Mouse (Mus musculus) T-helper 17 cell (primary cell): ENCODE results near the gene Adcy7.

Experiments used
- in situ Hi-C, 2 experiments: fragments of 300-600 bp; cut with MboI, MseI; formaldehyde crosslinking; loops; 1 replicate in 1 of 2; 2 replicates in 1 of 2; pipeline ENCODE4 v1.15.1; 2025; ENCODE audit warnings: high pct_unique_total_duplicates in 2 of 2

Gene Adcy7

GRCm38 (mm10) chr8:88272231-88273050, at the start of gene Adcy7:
Gene Adcy7, plus strand, starts transcription at chr8:88272403.
- in situ Hi-C loops: loop anchor here (5.0 kb wide), 3 partner anchors 35 to 85 kb away; no protein-coding TSS in a partner anchor

- in situ Hi-C loops: no loop called here
Measured at GRCm38 (mm10) chr8:88225358-88225757, 46.8 kb upstream of the Adcy7 start.

- in situ Hi-C loops: no loop called here
Measured at GRCm38 (mm10) chr8:88227851-88228250, 44.4 kb upstream of the Adcy7 start.

GRCm38 (mm10) chr8:88228286-88228685, 43.9 kb upstream of the Adcy7 start:
- in situ Hi-C loops: no loop called here

- in situ Hi-C loops: no loop called here
Measured at GRCm38 (mm10) chr8:88228800-88229199, 43.4 kb upstream of the Adcy7 start.

GRCm38 (mm10) chr8:88236666-88237065, 35.5 kb upstream of the Adcy7 start:
- in situ Hi-C loops: loop anchor here in 1 of 2 experiments (5.0 kb wide), 1 partner anchor 74 kb away; no protein-coding TSS in a partner anchor

- in situ Hi-C loops: loop anchor here in 1 of 2 experiments (5.0 kb wide), 1 partner anchor 75 kb away; no protein-coding TSS in a partner anchor
Measured at GRCm38 (mm10) chr8:88237606-88238005, 34.6 kb upstream of the Adcy7 start.

- in situ Hi-C loops: loop anchor here in 1 of 2 experiments (5.0 kb wide), 1 partner anchor 77 kb away; no protein-coding TSS in a partner anchor
Measured at GRCm38 (mm10) chr8:88239277-88239676, 32.9 kb upstream of the Adcy7 start.

- in situ Hi-C loops: no loop called here
Measured at GRCm38 (mm10) chr8:88241871-88242270, 30.3 kb upstream of the Adcy7 start.

- in situ Hi-C loops: no loop called here
Measured at GRCm38 (mm10) chr8:88244298-88244697, 27.9 kb upstream of the Adcy7 start.

- in situ Hi-C loops: no loop called here
Measured at GRCm38 (mm10) chr8:88252791-88253190, 19.4 kb upstream of the Adcy7 start.

- in situ Hi-C loops: no loop called here
Measured at GRCm38 (mm10) chr8:88254957-88255356, 17.2 kb upstream of the Adcy7 start.

GRCm38 (mm10) chr8:88258024-88258423, 14.2 kb upstream of the Adcy7 start:
- in situ Hi-C loops: no loop called here

GRCm38 (mm10) chr8:88258544-88258943, 13.7 kb upstream of the Adcy7 start:
- in situ Hi-C loops: no loop called here

- in situ Hi-C loops: no loop called here
Measured at GRCm38 (mm10) chr8:88260466-88260980, 11.7 kb upstream of the Adcy7 start.

GRCm38 (mm10) chr8:88262831-88263635, 9.2 kb upstream of the Adcy7 start:
- in situ Hi-C loops: no loop called here

- in situ Hi-C loops: loop anchor here in 1 of 2 experiments (5.0 kb wide), 1 partner anchor 357 kb away; no protein-coding TSS in a partner anchor
Measured at GRCm38 (mm10) chr8:88265511-88265910, 6.7 kb upstream of the Adcy7 start.

- in situ Hi-C loops: loop anchor here in 1 of 2 experiments (5.0 kb wide), 1 partner anchor 356 kb away; no protein-coding TSS in a partner anchor
Measured at GRCm38 (mm10) chr8:88266170-88266800, 5.9 kb upstream of the Adcy7 start.

- in situ Hi-C loops: loop anchor here in 1 of 2 experiments (5.0 kb wide), 1 partner anchor 355 kb away; no protein-coding TSS in a partner anchor
Measured at GRCm38 (mm10) chr8:88266801-88267403, 5.3 kb upstream of the Adcy7 start.

- in situ Hi-C loops: loop anchor here in 1 of 2 experiments (5.0 kb wide), 1 partner anchor 353 kb away; no protein-coding TSS in a partner anchor
Measured at GRCm38 (mm10) chr8:88269107-88269875, 2.9 kb upstream of the Adcy7 start.
